Mouse (Mus musculus) left cerebral cortex, postnatal 36 days (tissue): ENCODE results near the gene Cfap61. TPM values are rescaled to one million over a fixed set of nuclear protein-coding genes. Genes with fewer than 3 reads are reported as not detected.

ENCODE experiments used
- DNase-seq, 2 experiments: peaks; one replicate each; pipeline ENCODE4 v3.0.0; 2021 to 2022; ENCODE audit warnings: low spot score in 2 of 2, mixed read lengths in 1 of 2
- intact Hi-C: fragments of 180-260 bp; cut with DNase I; formaldehyde crosslinking; loops from one replicate; pipeline ENCODE4 v1.15.1; 2025
- total RNA-seq, 2 experiments: library from RNA; stranded (reverse); gene quantifications; 2 replicates each; pipeline ENCODE4 v1.2.3; 2021

The Cfap61 gene
- total RNA-seq, 2 experiments from 2014 or later = 3.4 to 4.7 TPM

- DNase-seq = no peak
- intact Hi-C loops = no loop called here
Observed at GRCm38 (mm10) chr2:145996472-145996871, 61.9 kb downstream of the Cfap61 start.

- DNase-seq = no peak
- intact Hi-C loops = no loop called here
Observed at GRCm38 (mm10) chr2:145997956-145998525, 63.5 kb downstream of the Cfap61 start.

GRCm38 (mm10) chr2:146008801-146009200 is 74.2 kb downstream of the Cfap61 start:
- DNase-seq = no peak
- intact Hi-C loops = no loop called here

- intact Hi-C loops = no loop called here
- no peak for DNase-seq
Observed at GRCm38 (mm10) chr2:146009596-146010349, 75.2 kb downstream of the Cfap61 start.

- no peak for DNase-seq
- intact Hi-C loops = no loop called here
Observed at GRCm38 (mm10) chr2:146010816-146011215, 76.2 kb downstream of the Cfap61 start.

GRCm38 (mm10) chr2:146015341-146016186 is 81.0 kb downstream of the Cfap61 start:
- DNase-seq = no peak
- intact Hi-C loops = no loop called here

GRCm38 (mm10) chr2:146022846-146023245 is 88.3 kb downstream of the Cfap61 start:
- no peak for DNase-seq

GRCm38 (mm10) chr2:146043640-146044039 is 109.1 kb downstream of the Cfap61 start:
- no peak for DNase-seq
- intact Hi-C loops = no loop called here

More at GRCm38 (mm10) chr2:146022846-146023245, 88.3 kb downstream of the Cfap61 start:
- intact Hi-C loops = no loop called here

- DNase-seq = peak; percentile 28 to 34
- intact Hi-C loops = no loop called here
Observed at GRCm38 (mm10) chr2:146044926-146045890, 110.6 kb downstream of the Cfap61 start.

GRCm38 (mm10) chr2:146047691-146048090 is 113.1 kb downstream of the Cfap61 start:
- DNase-seq = no peak
- intact Hi-C loops = no loop called here

GRCm38 (mm10) chr2:146048221-146048829 is 113.7 kb downstream of the Cfap61 start:
- intact Hi-C loops = no loop called here
- no peak for DNase-seq

- intact Hi-C loops = no loop called here
- DNase-seq = no peak
Observed at GRCm38 (mm10) chr2:146049339-146049738, 114.8 kb downstream of the Cfap61 start.

- intact Hi-C loops = no loop called here
- DNase-seq = no peak
Observed at GRCm38 (mm10) chr2:146050069-146050468, 115.5 kb downstream of the Cfap61 start.

GRCm38 (mm10) chr2:146051334-146051733 is 116.8 kb downstream of the Cfap61 start:
- intact Hi-C loops = no loop called here
- no peak for DNase-seq

GRCm38 (mm10) chr2:146057123-146057522 is 122.5 kb downstream of the Cfap61 start:
- intact Hi-C loops = no loop called here
- DNase-seq = no peak

GRCm38 (mm10) chr2:146058791-146059190 is 124.2 kb downstream of the Cfap61 start:
- no peak for DNase-seq
- intact Hi-C loops = no loop called here

GRCm38 (mm10) chr2:146061421-146062300 is 127.1 kb downstream of the Cfap61 start:
- DNase-seq = no peak

More at GRCm38 (mm10) chr2:146061421-146062300, 127.1 kb downstream of the Cfap61 start:
- intact Hi-C loops = no loop called here
